Mouse (Mus musculus) intestine, embryonic 14.5 days (tissue): ENCODE results near the gene Crocc2. TPM values are rescaled to one million over a fixed set of nuclear protein-coding genes. Genes with fewer than 3 reads are reported as not detected.

Source experiments
- ATAC-seq: fragments of 200-750 bp; cut with Nextera tagmentation; replicated peaks from 2 replicates; pipeline ENCODE4 v1.8.0; 2017; ENCODE audit warnings: low read depth, moderate number of reproducible peaks, moderate TSS enrichment, moderate library complexity; ENCODE audit not compliant: low FRiP score, low TSS enrichment
- DNase-seq: peaks from one replicate; pipeline ENCODE4 v3.0.0-alpha.2; 2018; ENCODE audit warnings: low spot score
- H3K27ac ChIP-seq: fragments of 300-500 bp; sonication (generic); 2 replicates; pipeline ENCODE4 v1.5.1; 2014; ENCODE audit warnings: low read depth, mild to moderate bottlenecking, control low read depth
- H3K27me3 ChIP-seq: fragments of 300-500 bp; sonication (generic); replicated peaks from 2 replicates; pipeline ENCODE4 v1.6.1; 2014; ENCODE audit warnings: low read length, control low read depth; ENCODE audit not compliant: control insufficient read depth, insufficient read depth
- H3K36me3 ChIP-seq: fragments of 300-500 bp; sonication (generic); 2 replicates; pipeline ENCODE4 v1.6.1; 2014; ENCODE audit warnings: low read length, control low read depth; ENCODE audit not compliant: control insufficient read depth, insufficient read depth
- H3K4me1 ChIP-seq: fragments of 300-500 bp; sonication (generic); replicated peaks from 2 replicates; pipeline ENCODE4 v1.6.1; 2014; ENCODE audit warnings: low read length, control low read depth, mixed read lengths; ENCODE audit not compliant: control insufficient read depth, insufficient read depth
- H3K4me2 ChIP-seq: fragments of 300-500 bp; sonication (generic); 2 replicates; pipeline ENCODE4 v1.6.1; 2014; ENCODE audit warnings: low read length
- H3K4me3 ChIP-seq: fragments of 300-500 bp; sonication (generic); 2 replicates; pipeline ENCODE4 v1.5.1; 2014; ENCODE audit warnings: low read depth, low read length, control low read depth, mixed read lengths
- H3K9ac ChIP-seq: fragments of 300-500 bp; sonication (generic); 2 replicates; pipeline ENCODE4 v1.6.1; 2014; ENCODE audit warnings: mild to moderate bottlenecking, low read length
- H3K9me3 ChIP-seq: fragments of 300-500 bp; sonication (generic); 2 replicates; pipeline ENCODE4 v1.6.1; 2016; ENCODE audit warnings: low read length, control low read depth; ENCODE audit not compliant: control insufficient read depth
- WGBS: fragments of 180-500 bp; shearing (Covaris S2); extraction: QIAGEN DNeasy Blood & Tissue Kit; methylation state at CpG from one replicate; pipeline ENCODE4 v1.1.7; 2014; 5-methylcytosine and 5-hydroxymethylcytosine counted together
- polyA plus RNA-seq: library from polyadenylated mRNA; unstranded; fragments of >200 nt; fragmentation: Nextera tagmentation; extraction: Ambion mirVana; gene quantifications from 2 replicates; pipeline ENCODE4 v1.2.1, GENCODE M21; 2014

Gene Crocc2
- polyA plus RNA-seq, 1 experiment from 2014 or later: 0.04 TPM

DNA sequence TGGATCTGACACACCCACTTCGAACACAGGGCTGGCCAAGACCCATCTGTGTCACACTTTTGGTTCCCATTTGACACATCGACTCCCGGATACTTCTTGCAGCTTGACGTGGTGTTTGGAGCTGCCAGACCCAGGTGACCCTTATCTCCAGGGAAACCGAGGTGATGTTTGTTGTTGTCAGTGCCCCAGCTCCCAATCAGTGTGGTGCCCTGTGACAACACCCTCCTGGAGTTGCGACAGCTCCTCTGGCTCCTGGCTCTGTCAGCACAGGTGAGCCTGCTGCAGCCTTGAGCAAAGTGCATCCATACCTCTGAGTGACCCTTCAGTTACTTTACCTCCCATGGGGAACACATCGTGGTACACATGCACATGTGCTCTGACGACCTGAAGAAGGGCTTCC, 35.8 kb upstream of the Crocc2 start:
- 60% methylated on average over 8 of the region's 8 CpGs for WGBS
- no peak overlapping the region for H3K9ac ChIP-seq
- H3K36me3 ChIP-seq: no peaks in the 10 kb centered on the region
- H3K9me3 ChIP-seq: no peaks in the 10 kb centered on the region
- DNase-seq (no peak), ATAC-seq (no peak)
- no peak overlapping the region for H3K4me2 ChIP-seq
- no peaks in the 10 kb centered on the region for H3K27me3 ChIP-seq
- no peak overlapping the region for H3K27ac ChIP-seq
- H3K4me3 ChIP-seq: no peak overlapping the region
- no peaks in the 10 kb centered on the region for H3K4me1 ChIP-seq

DNA sequence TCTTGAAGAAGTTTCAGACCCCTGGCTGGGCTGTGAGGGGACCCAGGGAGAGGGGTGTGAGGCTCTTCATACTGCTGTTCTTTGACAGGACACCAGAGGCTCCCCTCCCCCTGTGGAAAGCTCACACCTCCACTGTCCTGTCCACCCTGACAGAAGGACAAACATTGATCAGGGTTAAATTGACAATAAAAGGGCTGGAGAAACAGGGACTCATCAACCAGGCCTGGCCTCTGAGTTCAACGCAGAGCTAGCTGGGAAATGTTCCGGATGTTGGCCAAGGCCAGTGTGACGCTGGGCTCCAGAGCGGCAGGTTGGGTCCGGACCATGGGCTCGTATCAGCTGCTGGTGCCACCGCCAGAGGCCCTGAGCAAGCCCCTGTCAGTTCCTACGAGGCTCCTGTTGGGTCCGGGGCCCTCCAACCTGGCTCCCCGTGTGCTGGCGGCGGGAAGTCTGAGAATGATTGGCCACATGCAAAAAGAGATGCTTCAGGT, 33.4 kb upstream of the Crocc2 start, which contains the start of gene Agxt:
TSS of gene Agxt (plus strand) at position 205 of the 491 bp plus-strand sequence.
- Histone ChIP-seq H3K4me2 (no peak within 1 kb of the TSS), H3K4me1 (peaks cover 3% of the 10 kb centered on the region; the same call in 1 of the 2 replicates), H3K27ac (no peak within 1 kb of the TSS), H3K27me3 (no peaks in the 10 kb centered on the region), H3K4me3 (no peak within 1 kb of the TSS), H3K36me3 (no peaks in the 10 kb centered on the region), H3K9ac (no peak within 1 kb of the TSS), H3K9me3 (no peaks in the 10 kb centered on the region)
- ATAC-seq (no peak), DNase-seq (no peak)
- WGBS: 83% methylated on average over 12 of the region's 12 CpGs

DNA sequence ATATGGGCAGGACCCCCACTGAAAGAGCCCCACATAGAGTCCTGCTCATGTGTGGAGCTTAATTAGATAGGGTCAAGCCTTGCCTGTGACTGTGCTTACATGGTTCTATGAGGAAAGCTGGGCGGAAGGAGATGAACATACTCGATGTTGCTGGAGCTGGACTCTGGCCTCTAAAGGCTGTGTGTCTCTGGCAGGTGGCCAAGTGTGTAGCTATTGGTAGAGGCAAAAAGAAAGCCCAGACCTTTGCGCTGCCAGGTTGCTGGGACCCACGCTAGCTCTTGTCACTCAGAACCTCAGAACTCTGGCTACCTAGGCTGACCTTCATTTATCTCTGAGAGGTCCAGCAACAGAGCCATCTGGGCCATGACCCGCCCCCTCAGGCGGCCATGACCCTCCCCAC, 30.0 kb upstream of the Crocc2 start:
- no peak overlapping the region for H3K27ac ChIP-seq
- H3K4me3 ChIP-seq: no peak overlapping the region
- H3K36me3 ChIP-seq: no peaks in the 10 kb centered on the region
- WGBS: 79% methylated on average over 6 of the region's 6 CpGs
- no peak overlapping the region for H3K4me2 ChIP-seq
- H3K4me1 ChIP-seq: peaks cover 3% of the 10 kb centered on the region; the same call in 1 of the 2 replicates
- H3K27me3 ChIP-seq: no peaks in the 10 kb centered on the region
- peak; percentile 67 for DNase-seq
- ATAC-seq: peak; percentile 30; the same call in 1 of the 2 replicates
- no peak overlapping the region for H3K9ac ChIP-seq
- no peaks in the 10 kb centered on the region for H3K9me3 ChIP-seq

DNA sequence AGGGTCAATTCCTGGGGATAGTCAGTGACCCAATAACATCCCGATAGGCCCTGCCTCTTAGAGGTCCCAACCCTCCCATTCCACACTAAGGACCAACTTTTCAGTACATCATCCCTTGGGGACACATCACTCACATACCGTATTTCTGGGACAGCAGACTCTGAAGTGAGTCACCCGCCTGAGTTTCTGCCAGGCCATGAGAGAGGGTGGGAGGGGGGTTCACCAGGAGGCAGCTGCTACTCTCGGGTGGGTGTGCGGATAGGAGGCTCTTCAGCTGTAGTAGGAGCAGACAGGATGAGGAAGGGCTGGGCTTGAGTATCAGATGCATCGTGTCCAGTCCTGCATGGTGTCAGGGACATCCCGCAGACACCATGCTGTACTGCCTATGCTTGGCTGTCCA, 28.8 kb upstream of the Crocc2 start:
- no peak overlapping the region for H3K4me3 ChIP-seq
- no peak overlapping the region for H3K4me2 ChIP-seq
- no peak for ATAC-seq
- H3K9me3 ChIP-seq: no peaks in the 10 kb centered on the region
- H3K27ac ChIP-seq: no peak overlapping the region
- H3K36me3 ChIP-seq: no peaks in the 10 kb centered on the region
- H3K9ac ChIP-seq: no peak overlapping the region
- no peak for DNase-seq
- peaks cover 3% of the 10 kb centered on the region; the same call in 1 of the 2 replicates for H3K4me1 ChIP-seq
- WGBS: 79% methylated on average over 7 of the region's 7 CpGs
- no peaks in the 10 kb centered on the region for H3K27me3 ChIP-seq

DNA sequence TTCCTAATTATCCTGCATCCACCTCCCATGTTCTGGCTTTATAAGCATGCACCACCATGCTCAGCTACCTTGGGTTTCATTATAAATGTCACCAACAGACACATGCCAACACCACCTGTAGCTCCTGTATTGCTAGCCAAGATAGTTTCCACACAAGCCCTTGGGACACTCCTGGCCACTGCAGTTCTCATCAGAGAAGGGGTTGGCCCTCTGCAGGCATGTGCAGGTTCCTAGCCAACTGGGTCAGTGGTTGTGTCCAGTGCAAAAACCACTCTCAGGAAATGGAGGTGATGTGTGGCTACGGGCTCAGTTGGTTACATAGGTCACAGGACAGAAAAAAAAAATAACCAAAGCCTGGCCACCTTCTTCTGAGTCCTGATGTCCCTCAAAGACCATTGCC, 25.7 kb upstream of the Crocc2 start:
- DNase-seq (no peak), ATAC-seq (no peak)
- Histone ChIP-seq H3K4me3 (no peak overlapping the region), H3K27me3 (no peaks in the 10 kb centered on the region), H3K27ac (no peak overlapping the region), H3K4me1 (peaks cover 3% of the 10 kb centered on the region; the same call in 1 of the 2 replicates), H3K9me3 (no peaks in the 10 kb centered on the region), H3K36me3 (no peaks in the 10 kb centered on the region), H3K9ac (no peak overlapping the region), H3K4me2 (no peak overlapping the region)
- 89% methylated on average over 1 of the region's 1 CpGs for WGBS

DNA sequence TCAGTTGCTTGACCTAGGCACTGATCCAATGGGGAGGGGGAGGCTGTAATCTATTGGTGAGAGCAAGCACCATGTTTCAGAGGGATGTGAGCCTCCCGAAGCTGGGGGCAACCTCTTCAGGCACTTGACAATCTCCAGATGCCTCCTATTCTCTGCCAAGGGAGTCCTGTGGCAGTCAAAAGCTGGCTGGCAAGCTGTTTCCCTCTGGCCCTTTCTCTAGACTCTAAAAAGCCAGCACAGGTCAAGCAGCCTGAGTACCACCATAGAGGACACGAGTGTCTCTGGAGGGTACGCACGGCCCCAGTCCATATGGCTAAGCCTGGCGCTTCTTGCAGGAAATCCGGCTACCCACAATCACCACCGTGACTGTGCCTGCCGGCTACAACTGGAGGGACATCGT, 24.3 kb upstream of the Crocc2 start:
- 76% methylated on average over 9 of the region's 9 CpGs for WGBS
- H3K27me3 ChIP-seq: no peaks in the 10 kb centered on the region
- H3K27ac ChIP-seq: no peak overlapping the region
- H3K36me3 ChIP-seq: no peaks in the 10 kb centered on the region
- H3K9ac ChIP-seq: no peak overlapping the region
- ATAC-seq (no peak), DNase-seq (no peak)
- H3K4me1 ChIP-seq: no peaks in the 10 kb centered on the region
- no peak overlapping the region for H3K4me3 ChIP-seq
- H3K9me3 ChIP-seq: no peaks in the 10 kb centered on the region
- H3K4me2 ChIP-seq: no peak overlapping the region

DNA sequence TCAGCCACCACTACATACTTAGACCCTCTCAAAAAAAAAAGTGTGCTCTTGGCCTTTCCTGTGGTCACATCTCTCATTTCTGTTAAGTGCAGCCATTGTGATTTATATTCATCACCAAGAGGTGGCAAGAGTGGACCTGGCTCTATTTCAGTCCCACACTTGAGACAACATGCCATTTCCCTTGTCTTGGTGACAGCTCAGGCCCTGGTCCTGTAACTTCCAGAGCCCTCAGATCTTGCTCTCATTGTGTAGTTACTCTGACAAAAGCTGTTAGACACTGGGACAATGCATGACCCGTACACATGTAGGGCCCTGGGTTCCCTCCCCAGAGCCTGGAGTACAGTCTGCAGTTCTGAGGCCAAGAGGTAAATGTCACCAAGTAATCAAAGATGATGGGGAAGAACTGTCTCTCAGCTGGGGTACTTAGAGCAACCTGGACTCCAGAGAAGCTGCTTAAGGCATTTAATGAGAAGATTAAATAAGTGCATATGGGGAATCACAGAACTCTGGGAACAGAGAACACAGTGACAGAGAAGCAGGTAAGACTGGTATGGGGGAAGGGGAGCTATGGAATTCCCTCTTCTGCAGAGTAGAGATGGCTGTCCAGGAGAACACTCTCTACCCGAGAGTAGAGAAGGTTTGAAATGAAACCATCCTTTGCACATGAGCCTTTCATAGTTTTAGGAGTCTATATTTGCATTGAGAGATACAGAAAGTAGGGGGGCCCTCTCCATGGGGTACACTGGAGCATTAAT, 17.4 kb upstream of the Crocc2 start:
- no peak for ATAC-seq
- WGBS: 77% methylated on average over 2 of the region's 2 CpGs
- no peaks in the 10 kb centered on the region for H3K36me3 ChIP-seq

DNA sequence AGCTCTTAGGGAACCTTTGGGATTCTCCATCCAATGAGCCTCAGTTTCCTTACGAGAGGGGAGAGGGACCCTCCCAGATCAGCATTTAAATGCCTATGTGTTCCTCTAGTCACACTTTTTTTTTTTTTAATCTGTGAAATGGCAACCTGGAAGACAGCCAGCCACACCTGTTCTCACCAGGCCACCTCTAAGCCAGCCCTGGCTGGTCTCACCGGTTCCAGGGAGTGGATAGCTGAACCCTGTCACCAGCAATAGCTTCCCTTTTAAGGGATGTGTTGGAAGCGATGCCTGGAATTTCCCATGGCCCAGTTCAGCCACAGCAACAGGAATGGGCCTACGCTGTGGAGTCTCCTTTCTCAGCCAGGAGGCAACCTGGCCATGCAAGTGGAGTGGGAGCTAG, 11.0 kb upstream of the Crocc2 start:
- Histone ChIP-seq H3K9me3 (no peaks in the 10 kb centered on the region), H3K36me3 (no peaks in the 10 kb centered on the region), H3K4me1 (no peaks in the 10 kb centered on the region; the same call in 1 of the 2 replicates), H3K27me3 (no peaks in the 10 kb centered on the region), H3K4me3 (no peak overlapping the region), H3K27ac (no peak overlapping the region), H3K4me2 (no peak overlapping the region), H3K9ac (no peak overlapping the region)
- ATAC-seq (no peak), DNase-seq (no peak)
- 83% methylated on average over 4 of the region's 4 CpGs for WGBS

More for the DNA sequence above, 17.4 kb upstream of the Crocc2 start:
- H3K4me3 ChIP-seq: no peak overlapping the region
- no peaks in the 10 kb centered on the region for H3K4me1 ChIP-seq
- no peak overlapping the region for H3K9ac ChIP-seq
- H3K9me3 ChIP-seq: no peaks in the 10 kb centered on the region
- no peak overlapping the region for H3K4me2 ChIP-seq
- no peak overlapping the region for H3K27ac ChIP-seq
- H3K27me3 ChIP-seq: no peaks in the 10 kb centered on the region
- no peak for DNase-seq

DNA sequence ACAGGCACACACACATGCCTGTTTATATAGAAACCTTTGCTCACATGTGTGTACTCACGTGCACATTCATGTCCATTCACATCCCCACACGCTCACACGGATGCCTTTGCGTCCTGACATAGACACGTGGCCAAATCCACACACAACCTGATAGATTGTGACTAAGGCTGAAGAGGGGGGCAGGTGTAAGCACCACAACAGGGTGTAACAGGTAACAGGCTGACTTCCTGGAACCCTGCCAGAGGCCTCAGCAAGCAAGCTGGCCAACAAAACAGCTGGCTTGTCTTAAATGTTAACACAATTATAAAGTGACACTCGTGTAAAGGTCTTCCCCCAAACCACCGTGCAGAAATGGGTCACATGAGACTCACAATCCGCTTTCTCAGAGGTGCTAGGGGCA, 9.6 kb upstream of the Crocc2 start:
- H3K36me3 ChIP-seq: no peaks in the 10 kb centered on the region
- H3K4me2 ChIP-seq: no peak overlapping the region
- H3K27ac ChIP-seq: no peak overlapping the region
- no peak overlapping the region for H3K9ac ChIP-seq
- H3K9me3 ChIP-seq: no peaks in the 10 kb centered on the region
- no peaks in the 10 kb centered on the region for H3K27me3 ChIP-seq
- DNase-seq: no peak
- WGBS: 65% methylated on average over 8 of the region's 8 CpGs
- ATAC-seq: no peak
- no peaks in the 10 kb centered on the region; the same call in 1 of the 2 replicates for H3K4me1 ChIP-seq
- no peak overlapping the region for H3K4me3 ChIP-seq
